Mouse (Mus musculus) liver, embryonic 11.5 days (tissue): ENCODE data around the gene Zmym3. TPM values are rescaled to one million over a fixed set of nuclear protein-coding genes. Genes with fewer than 3 reads are reported as not detected.

Experiments
- ATAC-seq: fragments of 200-750 bp; cut with Nextera tagmentation; replicated peaks from 2 replicates; pipeline ENCODE4 v1.8.0; 2017; ENCODE audit warnings: moderate number of reproducible peaks, mild to moderate bottlenecking, moderate TSS enrichment, moderate library complexity; ENCODE audit not compliant: low FRiP score
- DNase-seq: peaks from one replicate; pipeline ENCODE4 v3.0.0-alpha.2; 2017; ENCODE audit warnings: low spot score
- H3K27ac ChIP-seq: fragments of 300-500 bp; sonication (generic); 2 replicates; pipeline ENCODE4 v1.5.1; 2014; ENCODE audit warnings: mild to moderate bottlenecking, low read depth, low read length, control low read depth
- H3K27me3 ChIP-seq: fragments of 300-500 bp; sonication (generic); replicated peaks from 2 replicates; pipeline ENCODE4 v1.6.1; 2014; ENCODE audit warnings: low read length, mixed read lengths; ENCODE audit not compliant: control insufficient read depth, insufficient read depth
- H3K36me3 ChIP-seq: fragments of 300-500 bp; sonication (generic); 2 replicates; pipeline ENCODE4 v1.6.1; 2014; ENCODE audit warnings: mild to moderate bottlenecking, low read length, moderate library complexity, mixed read lengths; ENCODE audit not compliant: control insufficient read depth, insufficient read depth
- H3K4me1 ChIP-seq: fragments of 300-500 bp; sonication (generic); replicated peaks from 2 replicates; pipeline ENCODE4 v1.6.1; 2014; ENCODE audit warnings: low read length, mixed read lengths; ENCODE audit not compliant: control insufficient read depth, insufficient read depth
- H3K4me2 ChIP-seq: fragments of 300-500 bp; sonication (generic); 2 replicates; pipeline ENCODE4 v1.6.1; 2014; ENCODE audit warnings: mild to moderate bottlenecking, control low read depth, moderate library complexity
- H3K4me3 ChIP-seq: fragments of 300-500 bp; sonication (generic); 2 replicates; pipeline ENCODE4 v1.5.1; 2014; ENCODE audit warnings: low read depth, low read length, control low read depth
- H3K9ac ChIP-seq: fragments of 300-500 bp; sonication (generic); 2 replicates; pipeline ENCODE4 v1.6.1; 2014; ENCODE audit warnings: low read depth, low read length, control low read depth
- H3K9me3 ChIP-seq: fragments of 300-500 bp; sonication (generic); 2 replicates; pipeline ENCODE4 v1.6.1; 2016; ENCODE audit warnings: low read length, inconsistent platforms, mixed read lengths; ENCODE audit not compliant: control insufficient read depth
- WGBS: fragments of 180-500 bp; shearing (Covaris S2); extraction: QIAGEN DNeasy Blood & Tissue Kit; methylation state at CpG from one replicate; pipeline ENCODE4 v1.1.7; 2014; 5-methylcytosine and 5-hydroxymethylcytosine counted together
- polyA plus RNA-seq: library from polyadenylated mRNA; unstranded; fragments of >200 nt; fragmentation: Nextera tagmentation; extraction: Ambion mirVana; gene quantifications from 2 replicates; pipeline ENCODE4 v1.2.1, GENCODE M21; 2014

The Zmym3 gene
- polyA plus RNA-seq, 1 experiment from 2014 or later: 14.6 TPM

DNA sequence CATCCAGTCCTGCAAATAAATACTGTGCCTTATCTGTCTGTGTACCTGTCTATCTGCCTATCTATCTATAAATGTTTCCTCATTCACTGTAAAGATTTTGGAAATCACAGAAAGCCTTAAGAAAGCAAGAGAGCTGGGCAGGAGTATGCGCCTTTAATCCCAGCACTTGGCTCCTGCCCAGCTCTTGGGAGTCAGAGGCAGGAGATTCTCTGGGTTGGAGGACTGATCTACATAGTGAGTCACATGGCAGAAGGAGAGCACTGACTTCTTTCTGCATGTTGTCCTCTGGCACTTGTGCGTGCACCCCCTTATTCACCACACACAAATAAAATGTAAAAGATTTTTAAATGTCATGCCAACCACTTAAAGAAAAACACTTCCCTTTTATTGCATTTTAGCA is 2.8 kb upstream of the Zmym3 start:
- Histone ChIP-seq H3K27ac (no peak overlapping the region), H3K4me3 (no peak overlapping the region), H3K36me3 (no peaks in the 10 kb centered on the region), H3K9ac (no peak overlapping the region), H3K9me3 (no peaks in the 10 kb centered on the region), H3K4me1 (peaks cover 3% of the 10 kb centered on the region), H3K27me3 (peaks cover 7% of the 10 kb centered on the region), H3K4me2 (no peak overlapping the region)
- no peak for ATAC-seq
- DNase-seq: no peak
- whole genome bisulfite sequencing: 91% methylated on average over 2 of the region's 2 CpGs

- peak overlapping the region; percentile 4; the same call in 1 of the 2 replicates for H3K27ac ChIP-seq
Measured at GRCm38 (mm10) chrX:101419725-101420699, 637 bp downstream of the Zmym3 start.

GRCm38 (mm10) chrX:101418946-101419724 is 1.5 kb downstream of the Zmym3 start:
- H3K4me1 ChIP-seq: peaks cover 4% of the 10 kb centered on the region; the same call in 1 of the 2 replicates
- peak overlapping the region; percentile 78 for H3K9ac ChIP-seq
- 17% methylated on average over 34 of the region's 36 CpGs for WGBS
- ATAC-seq (peak; percentile 18), DNase-seq (no peak)
- H3K4me3 ChIP-seq: peak overlapping the region; percentile 68
- H3K36me3 ChIP-seq: no peaks in the 10 kb centered on the region
- peak overlapping the region; percentile 71 for H3K4me2 ChIP-seq
- no peaks in the 10 kb centered on the region for H3K9me3 ChIP-seq
- H3K27me3 ChIP-seq: peaks cover 7% of the 10 kb centered on the region
- no peak overlapping the region; the same call in 1 of the 2 replicates for H3K27ac ChIP-seq

More at GRCm38 (mm10) chrX:101419725-101420699, 637 bp downstream of the Zmym3 start:
- H3K9ac ChIP-seq: peak overlapping the region; percentile 78
- peaks cover 4% of the 10 kb centered on the region; the same call in 1 of the 2 replicates for H3K4me1 ChIP-seq
- H3K36me3 ChIP-seq: no peaks in the 10 kb centered on the region
- H3K4me3 ChIP-seq: peak overlapping the region; percentile 68
- H3K9me3 ChIP-seq: no peaks in the 10 kb centered on the region
- ATAC-seq: peak; percentile 96
- WGBS: 9% methylated on average over 47 of the region's 54 CpGs
- peak overlapping the region; percentile 71 for H3K4me2 ChIP-seq
- H3K27me3 ChIP-seq: peaks cover 7% of the 10 kb centered on the region
- peak; percentile 77 for DNase-seq

DNA sequence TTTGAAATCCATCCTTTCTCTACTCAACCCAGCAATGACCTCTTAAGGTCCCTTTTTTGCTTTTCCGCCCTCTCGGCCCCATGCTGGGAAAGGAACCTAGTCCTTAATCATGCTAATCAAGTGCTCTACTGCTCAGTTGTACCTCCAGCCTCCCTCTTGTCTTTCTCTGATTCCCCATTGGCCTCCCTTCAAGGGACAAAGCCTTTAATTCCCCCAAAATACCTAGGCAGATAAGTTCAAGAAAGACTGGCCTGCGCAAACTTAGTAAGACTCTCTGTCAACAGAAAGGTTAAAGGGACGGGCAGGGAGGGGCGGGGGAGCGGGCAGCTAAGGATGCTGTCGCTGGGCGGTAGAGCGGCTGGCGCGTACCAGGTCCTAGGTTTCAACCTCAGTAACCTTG is 24.2 kb downstream of the Zmym3 start:
- WGBS: 25% methylated on average over 11 of the region's 11 CpGs
- no peak overlapping the region for H3K27ac ChIP-seq
- no peaks in the 10 kb centered on the region for H3K36me3 ChIP-seq
- DNase-seq (no peak), ATAC-seq (no peak)
- no peaks in the 10 kb centered on the region for H3K4me1 ChIP-seq
- no peak overlapping the region for H3K4me2 ChIP-seq
- H3K9ac ChIP-seq: no peak overlapping the region
- no peaks in the 10 kb centered on the region for H3K9me3 ChIP-seq
- H3K4me3 ChIP-seq: no peak overlapping the region
- peaks cover 21% of the 10 kb centered on the region for H3K27me3 ChIP-seq

DNA sequence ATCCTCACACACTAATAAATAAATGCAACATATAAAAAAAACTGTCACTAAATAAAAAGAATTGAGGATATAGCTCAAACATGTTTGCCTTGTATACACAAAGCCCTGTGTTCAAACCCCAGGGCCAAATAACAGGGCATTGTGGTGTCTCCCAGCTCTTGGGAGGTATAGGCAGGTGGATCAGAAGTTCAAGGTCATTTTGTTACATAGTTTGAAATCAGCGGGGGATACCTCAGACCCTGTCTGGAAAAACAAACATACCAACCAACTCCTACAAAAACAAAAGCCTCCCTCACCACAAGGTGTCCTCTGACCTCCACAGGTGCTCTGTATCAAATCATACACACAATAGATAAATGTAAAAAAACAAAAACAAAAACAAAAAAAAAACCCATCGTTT is 26.3 kb downstream of the Zmym3 start:
- no peak for ATAC-seq
- DNase-seq: no peak
- WGBS: 38% methylated on average over 2 of the region's 2 CpGs
- H3K4me3 ChIP-seq: no peak overlapping the region
- H3K27me3 ChIP-seq: peaks cover 21% of the 10 kb centered on the region
- H3K4me1 ChIP-seq: no peaks in the 10 kb centered on the region
- no peak overlapping the region for H3K27ac ChIP-seq
- no peak overlapping the region for H3K4me2 ChIP-seq
- H3K9ac ChIP-seq: no peak overlapping the region
- H3K36me3 ChIP-seq: no peaks in the 10 kb centered on the region
- H3K9me3 ChIP-seq: no peaks in the 10 kb centered on the region

- Histone ChIP-seq H3K27me3 (peaks cover 22% of the 10 kb centered on the region), H3K4me2 (no peak overlapping the region), H3K9ac (no peak overlapping the region), H3K27ac (no peak overlapping the region), H3K9me3 (no peaks in the 10 kb centered on the region), H3K36me3 (no peaks in the 10 kb centered on the region), H3K4me3 (no peak overlapping the region), H3K4me1 (no peaks in the 10 kb centered on the region)
- DNase-seq (no peak), ATAC-seq (no peak)
- 76% methylated on average over 5 of the region's 5 CpGs for WGBS
Measured at GRCm38 (mm10) chrX:101388866-101389537, 31.6 kb downstream of the Zmym3 start.

- WGBS: 31% methylated on average over 4 of the region's 4 CpGs
- ATAC-seq: no peak
- Histone ChIP-seq H3K9me3 (no peaks in the 10 kb centered on the region), H3K36me3 (no peaks in the 10 kb centered on the region), H3K4me3 (no peak overlapping the region), H3K4me1 (no peaks in the 10 kb centered on the region), H3K4me2 (no peak overlapping the region), H3K27ac (no peak overlapping the region), H3K9ac (no peak overlapping the region), H3K27me3 (peaks cover 41% of the 10 kb centered on the region)
- no peak for DNase-seq
Measured at GRCm38 (mm10) chrX:101386222-101386621, 34.4 kb downstream of the Zmym3 start.

DNA sequence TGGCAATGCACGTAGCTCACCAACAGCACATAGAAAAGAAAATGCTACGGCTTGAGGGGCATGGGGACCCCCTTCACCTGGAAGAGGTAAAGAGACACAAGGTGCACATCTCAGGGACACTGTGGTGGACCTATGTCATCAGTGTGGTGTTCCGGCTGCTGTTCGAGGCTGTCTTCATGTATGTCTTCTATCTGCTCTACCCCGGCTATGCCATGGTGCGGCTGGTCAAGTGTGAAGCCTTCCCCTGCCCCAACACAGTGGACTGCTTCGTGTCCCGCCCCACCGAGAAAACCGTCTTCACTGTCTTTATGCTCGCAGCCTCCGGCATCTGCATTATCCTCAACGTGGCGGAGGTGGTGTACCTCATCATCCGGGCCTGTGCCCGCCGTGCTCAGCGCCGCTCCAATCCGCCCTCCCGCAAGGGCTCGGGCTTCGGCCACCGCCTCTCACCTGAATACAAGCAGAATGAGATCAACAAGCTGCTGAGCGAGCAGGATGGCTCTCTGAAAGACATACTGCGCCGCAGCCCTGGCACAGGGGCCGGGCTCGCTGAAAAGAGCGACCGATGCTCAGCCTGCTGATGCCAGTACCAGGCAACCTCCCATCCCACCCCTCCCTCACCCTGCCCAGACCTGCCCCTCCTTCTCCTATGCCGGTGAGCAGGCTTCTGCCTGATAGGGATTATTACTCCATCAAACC is 36.1 kb downstream of the Zmym3 start:
- no peak overlapping the region for H3K9ac ChIP-seq

More for the DNA sequence above, 36.1 kb downstream of the Zmym3 start:
- 25% methylated on average over 29 of the region's 32 CpGs for WGBS
- H3K27ac ChIP-seq: no peak overlapping the region
- no peak overlapping the region for H3K4me3 ChIP-seq
- DNase-seq (no peak), ATAC-seq (no peak)
- H3K4me1 ChIP-seq: no peaks in the 10 kb centered on the region
- H3K36me3 ChIP-seq: no peaks in the 10 kb centered on the region
- H3K27me3 ChIP-seq: peaks cover 41% of the 10 kb centered on the region
- H3K9me3 ChIP-seq: no peaks in the 10 kb centered on the region
- 0 out of 2 replicates have a peak overlapping the region, but pooled peaks have one; percentile 10 for H3K4me2 ChIP-seq
